In genomic region chr4:47692654-47693053, GRCm38 (mm10) we compare ENCODE assay signal across 20 mouse cellular contexts.
DNase-seq lines count a peak whose midpoint lies in the region; ATAC-seq and TF ChIP-seq lines count a peak whose summit lies in the region.
"Had no signal": no experiment of that assay in that cellular context is flagged by ENCODE, and none has a peak within 500 bp of the region (broad histone marks: within the 10 kb centered on the region; RNA-seq: fewer than 3 reads in every experiment).

No protein-coding gene starts in this region.

- no peak overlapping the region for H3K27ac ChIP-seq in forebrain, embryonic 13.5 days
- H3K27ac ChIP-seq in forebrain, embryonic 12.5 days = no peak overlapping the region
- H3K27ac ChIP-seq in forebrain, embryonic 15.5 days (replicated peaks) = peak overlapping the region; percentile 80
- H3K27ac ChIP-seq in forebrain, embryonic 10.5 days = no peak overlapping the region
- H3K27ac ChIP-seq in forebrain, embryonic 16.5 days (ENCODE audit: low read length) = peak overlapping the region; percentile 79
- H3K27ac ChIP-seq: embryonic facial prominence, embryonic 10.5 days; embryonic facial prominence, embryonic 12.5 days had no signal

- no peaks in the 10 kb centered on the region for H3K36me3 ChIP-seq in forebrain, embryonic 13.5 days (ENCODE audit: poor library complexity, severe bottlenecking)
- no peaks in the 10 kb centered on the region for H3K36me3 ChIP-seq in forebrain, embryonic 12.5 days (replicated peaks)
- H3K36me3 ChIP-seq in forebrain, embryonic 15.5 days = no peaks in the 10 kb centered on the region
- H3K36me3 ChIP-seq in forebrain, embryonic 10.5 days (replicated peaks) = no peaks in the 10 kb centered on the region
- no peaks in the 10 kb centered on the region for H3K36me3 ChIP-seq in forebrain, embryonic 16.5 days (ENCODE audit: control insufficient read depth, insufficient read depth)
- H3K36me3 ChIP-seq: embryonic facial prominence, embryonic 10.5 days; embryonic facial prominence, embryonic 12.5 days; G1E had no signal

- no peak overlapping the region for H3K9ac ChIP-seq in forebrain, embryonic 13.5 days
- H3K9ac ChIP-seq in forebrain, embryonic 12.5 days = no peak overlapping the region
- no peak overlapping the region for H3K9ac ChIP-seq in forebrain, embryonic 15.5 days (replicated peaks)
- H3K9ac ChIP-seq in forebrain, embryonic 16.5 days (replicated peaks; ENCODE audit: low read depth, low read length) = no peak overlapping the region
- H3K9ac ChIP-seq: embryonic facial prominence, embryonic 12.5 days had no signal

- H3K27me3 ChIP-seq in forebrain, embryonic 13.5 days = no peaks in the 10 kb centered on the region
- H3K27me3 ChIP-seq in forebrain, embryonic 12.5 days = no peaks in the 10 kb centered on the region
- H3K27me3 ChIP-seq in forebrain, embryonic 15.5 days = no peaks in the 10 kb centered on the region
- H3K27me3 ChIP-seq in forebrain, embryonic 10.5 days (ENCODE audit: poor library complexity, severe bottlenecking) = no peaks in the 10 kb centered on the region
- H3K27me3 ChIP-seq in forebrain, embryonic 16.5 days (replicated peaks; ENCODE audit: control insufficient read depth, insufficient read depth, low read length) = no peaks in the 10 kb centered on the region
- H3K27me3 ChIP-seq: CH12.LX; embryonic facial prominence, embryonic 12.5 days; Patski had no signal

- TF ChIP-seq CTCF in lung, adult 2 months (IDR thresholded peaks at IDR 0.05; ENCODE audit: insufficient read depth, low read length) = no peak

- H3K4me1 ChIP-seq in forebrain, embryonic 13.5 days = no peaks in the 10 kb centered on the region
- no peaks in the 10 kb centered on the region for H3K4me1 ChIP-seq in forebrain, embryonic 12.5 days
- 0 out of 2 replicates have a peak, but pooled peaks cover 3% of the 10 kb centered on the region for H3K4me1 ChIP-seq in forebrain, embryonic 15.5 days
- no peaks in the 10 kb centered on the region for H3K4me1 ChIP-seq in forebrain, embryonic 10.5 days
- H3K4me1 ChIP-seq in forebrain, embryonic 16.5 days (replicated peaks; ENCODE audit: control insufficient read depth, insufficient read depth, low read length) = no peaks in the 10 kb centered on the region; the same call in 1 of the 2 replicates
- no peaks in the 10 kb centered on the region for H3K4me1 ChIP-seq in lung, adult 2 months (ENCODE audit: control insufficient read depth, insufficient read depth, low read length)
- H3K4me1 ChIP-seq: embryonic facial prominence, embryonic 10.5 days; embryonic facial prominence, embryonic 12.5 days had no signal

- ATAC-seq in forebrain, embryonic 13.5 days = peak; percentile 30; the same call in 1 of the 2 replicates
- ATAC-seq in forebrain, embryonic 12.5 days (ENCODE audit: low FRiP score) = no peak
- ATAC-seq in forebrain, embryonic 15.5 days (replicated peaks) = peak; percentile 40; the same call in 1 of the 2 replicates
- ATAC-seq in forebrain, embryonic 16.5 days = peak; percentile 61
- ATAC-seq: activated CD4-positive, CD25-positive, alpha-beta regulatory T cell, adult 4 months; CD4-positive, CD25-positive, alpha-beta regulatory T cell, adult 4 months; Patski had no signal

- DNase-seq in forebrain, embryonic 10.5 days (ENCODE audit: extremely low spot score, low spot score) = no peak
- peak; percentile 21 for DNase-seq in brain, adult 2 months (ENCODE audit: low read depth, low spot score)
- DNase-seq in lung, adult 2 months = no peak
- no peak for DNase-seq in lung, postnatal 10 days
- DNase-seq: adrenal gland, adult 8-10 months; adrenal gland, postnatal 14 days; adrenal gland, postnatal 36 days; B cell, adult 2 months; cerebellum, adult 9-10 months had no signal

- H3K4me2 ChIP-seq in forebrain, embryonic 13.5 days = no peak overlapping the region
- no peak overlapping the region for H3K4me2 ChIP-seq in forebrain, embryonic 12.5 days
- no peak overlapping the region for H3K4me2 ChIP-seq in forebrain, embryonic 15.5 days (replicated peaks)
- no peak overlapping the region for H3K4me2 ChIP-seq in forebrain, embryonic 16.5 days (ENCODE audit: low read length)
- H3K4me2 ChIP-seq: embryonic facial prominence, embryonic 12.5 days had no signal

- no peaks in the 10 kb centered on the region for H3K9me3 ChIP-seq in forebrain, embryonic 13.5 days (replicated peaks)
- H3K9me3 ChIP-seq in forebrain, embryonic 12.5 days = no peaks in the 10 kb centered on the region
- H3K9me3 ChIP-seq in forebrain, embryonic 15.5 days = no peaks in the 10 kb centered on the region
- H3K9me3 ChIP-seq in forebrain, embryonic 10.5 days = no peaks in the 10 kb centered on the region
- no peaks in the 10 kb centered on the region for H3K9me3 ChIP-seq in forebrain, embryonic 16.5 days (ENCODE audit: control insufficient read depth, low read length)
- H3K9me3 ChIP-seq: embryonic facial prominence, embryonic 10.5 days; embryonic facial prominence, embryonic 12.5 days; G1E had no signal

- no peak overlapping the region for H3K4me3 ChIP-seq in forebrain, embryonic 13.5 days
- no peak overlapping the region for H3K4me3 ChIP-seq in forebrain, embryonic 12.5 days (replicated peaks)
- no peak overlapping the region for H3K4me3 ChIP-seq in forebrain, embryonic 15.5 days
- H3K4me3 ChIP-seq in forebrain, embryonic 10.5 days = no peak overlapping the region
- no peak overlapping the region for H3K4me3 ChIP-seq in forebrain, embryonic 16.5 days (replicated peaks; ENCODE audit: low read length)
- H3K4me3 ChIP-seq in lung, adult 2 months (replicated peaks; ENCODE audit: extremely low read depth, low read depth, low read length) = no peak overlapping the region
- H3K4me3 ChIP-seq: embryonic facial prominence, embryonic 10.5 days; embryonic facial prominence, embryonic 12.5 days had no signal

- no peak for TF ChIP-seq POLR2A in lung, adult 2 months (IDR thresholded peaks at IDR 0.05; ENCODE audit: borderline replicate concordance, extremely low read depth, low read depth, low read length)

Comparison
In these comparisons a context has a peak if more than half of its experiments do, and no peak if none do; other contexts are left out.
1. H3K27ac ChIP-seq: peak in forebrain, embryonic 15.5 days (single experiment) and forebrain, embryonic 16.5 days (single experiment); none in forebrain, embryonic 13.5 days (single experiment), forebrain, embryonic 12.5 days (single experiment) and forebrain, embryonic 10.5 days (single experiment).